21 mouse cellular contexts compared by ENCODE assay signal in the genomic region with DNA sequence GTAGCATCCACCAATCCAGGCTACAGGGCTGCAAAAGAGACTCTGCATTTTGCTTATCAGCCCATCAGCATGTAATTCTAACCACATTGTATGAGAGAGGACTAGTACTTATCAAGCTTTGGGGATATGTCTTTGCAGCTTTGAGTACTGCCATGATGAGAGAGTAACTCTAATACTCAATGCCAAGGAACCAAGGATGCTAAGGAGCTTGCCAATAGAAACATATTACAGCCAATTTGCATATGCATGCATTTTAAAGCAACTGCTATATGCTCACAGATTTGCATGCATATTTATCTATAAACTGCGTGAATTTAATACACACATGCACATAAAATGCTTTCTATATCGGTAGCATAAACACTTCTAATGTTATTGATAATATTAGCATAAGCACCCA. TPM values are rescaled to one million over a fixed set of nuclear protein-coding genes. Genes with fewer than 3 reads are reported as not detected.
DNase-seq lines count a peak whose midpoint lies in the region; ATAC-seq and TF ChIP-seq lines count a peak whose summit lies in the region.
"Had no signal": no experiment of that assay in that cellular context is flagged by ENCODE, and none has a peak within 500 bp of the region (broad histone marks: within the 10 kb centered on the region; RNA-seq: fewer than 3 reads in every experiment).

No protein-coding gene starts in this region.

- no peak overlapping the region for H3K4me3 ChIP-seq in forebrain, embryonic 16.5 days (replicated peaks; ENCODE audit: low read length)
- H3K4me3 ChIP-seq in forebrain, embryonic 11.5 days (ENCODE audit: low read depth, low read length) = no peak overlapping the region
- H3K4me3 ChIP-seq: embryonic facial prominence, embryonic 13.5 days; embryonic facial prominence, embryonic 15.5 days; erythroblast, embryonic 14.5 days; forebrain, embryonic 10.5 days had no signal

- DNase-seq in forebrain, embryonic 11.5 days (ENCODE audit: low spot score) = no peak
- no peak for DNase-seq in frontal cortex, postnatal 36 days (ENCODE audit: low spot score in 2 of 2)
- peak; percentile 65 for DNase-seq in brain, embryonic 14.5 days (ENCODE audit: low read depth)
- peak; percentile 28 for DNase-seq in brain, embryonic 18.5 days (ENCODE audit: low read depth, low spot score)
- DNase-seq in testis, postnatal 14 days (ENCODE audit: low spot score) = no peak
- DNase-seq: adrenal gland, adult 2 months; adrenal gland, postnatal 10 days; adrenal gland, postnatal 25 days; cerebellum, adult 11 months; cerebellum, adult 18-20 months; cerebellum, adult 8-10 months; cerebellum, adult 9-11 months; cerebellum, postnatal 14 days; cerebellum, postnatal 36 days; embryo, embryonic 11 days had no signal

- H3K27me3 ChIP-seq in forebrain, embryonic 16.5 days (replicated peaks; ENCODE audit: control insufficient read depth, insufficient read depth, low read length) = no peaks in the 10 kb centered on the region
- no peaks in the 10 kb centered on the region for H3K27me3 ChIP-seq in forebrain, embryonic 11.5 days (ENCODE audit: control insufficient read depth, insufficient read depth, low read length)
- H3K27me3 ChIP-seq: embryonic facial prominence, embryonic 13.5 days; embryonic facial prominence, embryonic 15.5 days had no signal

- peak; percentile 36; the same call in 1 of the 2 replicates for ATAC-seq in forebrain, embryonic 16.5 days
- no peak for ATAC-seq in forebrain, embryonic 11.5 days (replicated peaks; ENCODE audit: low FRiP score)
- peak; percentile 48; the same call in 1 of the 2 replicates for ATAC-seq in frontal cortex, adult (ENCODE audit: low TSS enrichment)

- H3K27ac ChIP-seq in forebrain, embryonic 16.5 days (ENCODE audit: low read length) = no peak overlapping the region
- no peak overlapping the region for H3K27ac ChIP-seq in forebrain, embryonic 11.5 days (ENCODE audit: low read depth, low read length)
- H3K27ac ChIP-seq: embryonic facial prominence, embryonic 13.5 days; embryonic facial prominence, embryonic 15.5 days; forebrain, embryonic 10.5 days had no signal

- H3K36me3 ChIP-seq in forebrain, embryonic 16.5 days (ENCODE audit: control insufficient read depth, insufficient read depth) = no peaks in the 10 kb centered on the region
- H3K36me3 ChIP-seq in forebrain, embryonic 11.5 days (ENCODE audit: control insufficient read depth, insufficient read depth, low read length) = no peaks in the 10 kb centered on the region
- H3K36me3 ChIP-seq: embryonic facial prominence, embryonic 13.5 days; embryonic facial prominence, embryonic 15.5 days; forebrain, embryonic 10.5 days had no signal

- H3K9me3 ChIP-seq in forebrain, embryonic 16.5 days (ENCODE audit: control insufficient read depth, low read length) = no peaks in the 10 kb centered on the region
- no peaks in the 10 kb centered on the region for H3K9me3 ChIP-seq in forebrain, embryonic 11.5 days (ENCODE audit: control insufficient read depth, low read length)
- H3K9me3 ChIP-seq: embryonic facial prominence, embryonic 13.5 days; embryonic facial prominence, embryonic 15.5 days; forebrain, embryonic 10.5 days had no signal

- H3K4me1 ChIP-seq in forebrain, embryonic 16.5 days (replicated peaks; ENCODE audit: control insufficient read depth, insufficient read depth, low read length) = no peaks in the 10 kb centered on the region
- H3K4me1 ChIP-seq in forebrain, embryonic 11.5 days (replicated peaks; ENCODE audit: control insufficient read depth, insufficient read depth, low read length) = no peaks in the 10 kb centered on the region
- H3K4me1 ChIP-seq: embryonic facial prominence, embryonic 13.5 days; embryonic facial prominence, embryonic 15.5 days; forebrain, embryonic 10.5 days had no signal

- no peak for TF ChIP-seq POLR2A in brain, embryonic 14.5 days (IDR thresholded peaks at IDR 0.05; ENCODE audit: borderline replicate concordance, extremely low read depth, insufficient read depth, insufficient read length, poor library complexity, severe bottlenecking)

- no peak overlapping the region for H3K4me2 ChIP-seq in forebrain, embryonic 16.5 days (ENCODE audit: low read length)
- H3K4me2 ChIP-seq in forebrain, embryonic 11.5 days (ENCODE audit: low read depth, low read length, severe bottlenecking) = no peak overlapping the region
- H3K4me2 ChIP-seq: embryonic facial prominence, embryonic 13.5 days; embryonic facial prominence, embryonic 15.5 days had no signal

- TF ChIP-seq CTCF in brain, embryonic 14.5 days (IDR thresholded peaks at IDR 0.05; ENCODE audit: borderline replicate concordance, extremely low read depth, insufficient read depth, insufficient read length) = no peak

- no peak overlapping the region for H3K9ac ChIP-seq in forebrain, embryonic 16.5 days (replicated peaks; ENCODE audit: low read depth, low read length)
- H3K9ac ChIP-seq in forebrain, embryonic 11.5 days (ENCODE audit: low read length) = no peak overlapping the region
- H3K9ac ChIP-seq: embryonic facial prominence, embryonic 13.5 days; embryonic facial prominence, embryonic 15.5 days had no signal

- 71% methylated on average over 2 of the region's 2 CpGs for WGBS in forebrain, embryonic 16.5 days
- 90% methylated on average over 2 of the region's 2 CpGs for WGBS in forebrain, embryonic 11.5 days

RNA-seq across cellular contexts. Expression of a gene that starts 34.2 kb away (rescaled TPM):
- polyA plus RNA-seq in forebrain, embryonic 16.5 days (2015; fragmentation: Nextera tagmentation; extraction: Ambion mirVana) = 1.5 and 2.3 TPM in 2 replicates
- polyA plus RNA-seq in forebrain, embryonic 11.5 days (2014; fragmentation: Nextera tagmentation; extraction: Ambion mirVana) = 0.33 and 0.40 TPM in 2 replicates
- polyA plus RNA-seq in brain, embryonic 14.5 days (2012; rRNA removed) = 2.3 and 3.3 TPM in 2 replicates
- polyA plus RNA-seq: erythroblast, embryonic 14.5 days had no signal

Comparison
In these comparisons a context has a peak if more than half of its experiments do, and no peak if none do; other contexts are left out.
1. DNase-seq: peak in brain, embryonic 14.5 days (single experiment) and brain, embryonic 18.5 days (single experiment); none in forebrain, embryonic 11.5 days (single experiment), frontal cortex, postnatal 36 days (0 of 2) and testis, postnatal 14 days (single experiment).